Mouse (Mus musculus): ENCODE measurements around the gene Sipa1l1.

Sipa1l1 gene

GRCm38 (mm10) chr12:82455700-82456413 lies 286.7 kb downstream of the Sipa1l1 start:
- in situ Hi-C loops (cut with MboI; ENCODE audit: unreplicated experiment in 2 of 2): loop anchor here (25.0 kb wide), 4 partner anchors 369 to 1469 kb away; no protein-coding TSS in a partner anchor

- in situ Hi-C loops (cut with MboI; ENCODE audit: unreplicated experiment in 2 of 2): loop anchor here (25.0 kb wide), 4 partner anchors 369 to 1469 kb away; no protein-coding TSS in a partner anchor
Measured at GRCm38 (mm10) chr12:82456414-82456805, 287.3 kb downstream of the Sipa1l1 start.

GRCm38 (mm10) chr12:82457609-82458008 lies 288.5 kb downstream of the Sipa1l1 start:
- in situ Hi-C loops (cut with MboI; ENCODE audit: unreplicated experiment in 2 of 2): loop anchor here (25.0 kb wide), 4 partner anchors 370 to 1470 kb away; no protein-coding TSS in a partner anchor

- in situ Hi-C loops (cut with MboI; ENCODE audit: unreplicated experiment in 2 of 2): loop anchor here (25.0 kb wide), 4 partner anchors 371 to 1471 kb away; no protein-coding TSS in a partner anchor
Measured at GRCm38 (mm10) chr12:82458017-82458416, 288.9 kb downstream of the Sipa1l1 start.

- in situ Hi-C loops (cut with MboI; ENCODE audit: unreplicated experiment in 2 of 2): loop anchor here (25.0 kb wide), 4 partner anchors 380 to 1480 kb away; no protein-coding TSS in a partner anchor
Measured at GRCm38 (mm10) chr12:82467234-82467633, 298.1 kb downstream of the Sipa1l1 start.

GRCm38 (mm10) chr12:82467641-82468040 lies 298.5 kb downstream of the Sipa1l1 start:
- in situ Hi-C loops (cut with MboI; ENCODE audit: unreplicated experiment in 2 of 2): loop anchor here (25.0 kb wide), 4 partner anchors 380 to 1480 kb away; no protein-coding TSS in a partner anchor

- in situ Hi-C loops (cut with MboI; ENCODE audit: unreplicated experiment in 2 of 2): loop anchor here (25.0 kb wide), 4 partner anchors 381 to 1481 kb away; no protein-coding TSS in a partner anchor
Measured at GRCm38 (mm10) chr12:82468416-82468815, 299.3 kb downstream of the Sipa1l1 start.

GRCm38 (mm10) chr12:82469706-82470361 lies 300.7 kb downstream of the Sipa1l1 start:
- in situ Hi-C loops (cut with MboI; ENCODE audit: unreplicated experiment in 2 of 2): loop anchor here (5.0 to 25.0 kb wide), 6 partner anchors 383 to 1483 kb away; no protein-coding TSS in a partner anchor

GRCm38 (mm10) chr12:82470362-82470936 lies 301.3 kb downstream of the Sipa1l1 start:
- in situ Hi-C loops (cut with MboI; ENCODE audit: unreplicated experiment in 2 of 2): loop anchor here (5.0 to 25.0 kb wide), 6 partner anchors 383 to 1483 kb away; no protein-coding TSS in a partner anchor

- in situ Hi-C loops (cut with MboI; ENCODE audit: unreplicated experiment in 2 of 2): loop anchor here (5.0 to 25.0 kb wide), 6 partner anchors 385 to 1485 kb away; no protein-coding TSS in a partner anchor
Measured at GRCm38 (mm10) chr12:82472796-82473195, 303.7 kb downstream of the Sipa1l1 start.

GRCm38 (mm10) chr12:82473238-82473637 lies 304.1 kb downstream of the Sipa1l1 start:
- in situ Hi-C loops (cut with MboI; ENCODE audit: unreplicated experiment in 2 of 2): loop anchor here (5.0 to 25.0 kb wide), 6 partner anchors 386 to 1486 kb away; no protein-coding TSS in a partner anchor

- in situ Hi-C loops (cut with MboI; ENCODE audit: unreplicated experiment in 2 of 2): loop anchor here (5.0 to 25.0 kb wide), 6 partner anchors 387 to 1487 kb away; no protein-coding TSS in a partner anchor
Measured at GRCm38 (mm10) chr12:82474409-82474808, 305.3 kb downstream of the Sipa1l1 start.

GRCm38 (mm10) chr12:82476028-82476427 lies 306.9 kb downstream of the Sipa1l1 start:
- in situ Hi-C loops (cut with MboI; ENCODE audit: unreplicated experiment in 2 of 2): loop anchor here (10.0 to 25.0 kb wide), 2 partner anchors 539 to 1011 kb away; partner anchors contain the start of gene Dpf3 (in 2 of the 2)

- in situ Hi-C loops (cut with MboI; ENCODE audit: unreplicated experiment in 2 of 2): loop anchor here (10.0 to 25.0 kb wide), 2 partner anchors 538 to 1011 kb away; partner anchors contain the start of gene Dpf3 (in 2 of the 2)
Measured at GRCm38 (mm10) chr12:82476580-82476979, 307.5 kb downstream of the Sipa1l1 start.

- in situ Hi-C loops (cut with MboI; ENCODE audit: unreplicated experiment in 2 of 2): loop anchor here (10.0 to 25.0 kb wide), 2 partner anchors 537 to 1009 kb away; partner anchors contain the start of gene Dpf3 (in 2 of the 2)
Measured at GRCm38 (mm10) chr12:82477826-82478225, 308.7 kb downstream of the Sipa1l1 start.

GRCm38 (mm10) chr12:82478256-82478655 lies 309.1 kb downstream of the Sipa1l1 start:
- in situ Hi-C loops (cut with MboI; ENCODE audit: unreplicated experiment in 2 of 2): loop anchor here (10.0 to 25.0 kb wide), 2 partner anchors 537 to 1009 kb away; partner anchors contain the start of gene Dpf3 (in 2 of the 2)

- in situ Hi-C loops (cut with MboI; ENCODE audit: unreplicated experiment in 2 of 2): loop anchor here (10.0 to 25.0 kb wide), 2 partner anchors 535 to 1008 kb away; partner anchors contain the start of gene Dpf3 (in 2 of the 2)
Measured at GRCm38 (mm10) chr12:82479393-82479792, 310.3 kb downstream of the Sipa1l1 start.

GRCm38 (mm10) chr12:82480425-82480824 lies 311.3 kb downstream of the Sipa1l1 start:
- in situ Hi-C loops (cut with MboI; ENCODE audit: unreplicated experiment in 2 of 2): loop anchor here (25.0 kb wide), 1 partner anchor 1007 kb away; the partner anchor contains the start of gene Dpf3 (in 2 of the 2)

GRCm38 (mm10) chr12:82485466-82485865 lies 316.3 kb downstream of the Sipa1l1 start:
- in situ Hi-C loops (cut with MboI; ENCODE audit: unreplicated experiment in 2 of 2): loop anchor here (25.0 kb wide), 1 partner anchor 1002 kb away; the partner anchor contains the start of gene Dpf3 (in 2 of the 2)

Measured in v-Abl transformed pro-B cells (cell line).